Comparison of ENCODE assay signal across 8 mouse cellular contexts in genomic region chr2:18693871-18694610, GRCm38 (mm10). TPM values are rescaled to one million over a fixed set of nuclear protein-coding genes. Genes with fewer than 3 reads are reported as not detected.
DNase-seq lines count a peak whose midpoint lies in the region; ATAC-seq and TF ChIP-seq lines count a peak whose summit lies in the region.

Gene Spag6, plus strand, starts transcription at chr2:18694032.

- TF ChIP-seq POLR2A in cortical plate, adult 2 months (IDR thresholded peaks at IDR 0.05; ENCODE audit: extremely low read depth, insufficient read depth, low read length) = peak; percentile 84
- no peak; the same call in 1 of the 2 replicates for TF ChIP-seq POLR2A in spleen, adult 2 months (IDR thresholded peaks at IDR 0.05; ENCODE audit: low read depth, low read length)

- under 1% methylated on average over 60 of the region's 61 CpGs for WGBS in intestine, embryonic 16.5 days
- WGBS in limb, embryonic 13.5 days = under 1% methylated on average over 37 of the region's 61 CpGs
- WGBS in midbrain, embryonic 13.5 days = under 1% methylated on average over 45 of the region's 61 CpGs
- 1% methylated on average over 61 of the region's 61 CpGs for WGBS in spleen, adult 2 months

- no peak for TF ChIP-seq CTCF in cortical plate, adult 2 months (IDR thresholded peaks at IDR 0.05; ENCODE audit: extremely low read depth, insufficient read depth, low read length)
- no peak for TF ChIP-seq CTCF in spleen, adult 2 months (IDR thresholded peaks at IDR 0.05; ENCODE audit: extremely low read depth, insufficient read depth, insufficient read length, insufficient replicate concordance)

- H3K4me3 ChIP-seq in cortical plate, adult 2 months (ENCODE audit: insufficient read depth, low read length) = peak within 1 kb of the TSS; percentile 51
- H3K4me3 ChIP-seq in intestine, embryonic 16.5 days (ENCODE audit: low read length) = peak within 1 kb of the TSS; percentile 79
- peak within 1 kb of the TSS; percentile 66 for H3K4me3 ChIP-seq in limb, embryonic 13.5 days
- H3K4me3 ChIP-seq in midbrain, embryonic 13.5 days (replicated peaks) = peak within 1 kb of the TSS; percentile 57
- peak within 1 kb of the TSS; percentile 64 for H3K4me3 ChIP-seq in spleen, adult 2 months (ENCODE audit: extremely low read depth, insufficient read depth, insufficient read length)

- no peak for DNase-seq in frontal cortex, postnatal 25 days (ENCODE audit: low spot score in 2 of 2)
- DNase-seq in spleen, adult 2 months (ENCODE audit: low read depth in 1 of 2, low spot score in 2 of 2) = peak in 1 of 2 experiments; percentile 43

- H3K27ac ChIP-seq in cortical plate, adult 2 months (ENCODE audit: insufficient read depth, low read length) = peak within 1 kb of the TSS; percentile 96
- peak within 1 kb of the TSS; percentile 63 for H3K27ac ChIP-seq in intestine, embryonic 16.5 days (ENCODE audit: low read length)
- peak within 1 kb of the TSS; percentile 48; the same call in 1 of the 2 replicates for H3K27ac ChIP-seq in limb, embryonic 13.5 days
- H3K27ac ChIP-seq in midbrain, embryonic 13.5 days = peak within 1 kb of the TSS; percentile 69
- peak within 1 kb of the TSS; percentile 66 for H3K27ac ChIP-seq in spleen, adult 2 months (ENCODE audit: insufficient read depth, low read length)

- peak within 1 kb of the TSS; percentile 90 for H3K9ac ChIP-seq in intestine, embryonic 16.5 days (ENCODE audit: low read depth, low read length)
- H3K9ac ChIP-seq in limb, embryonic 13.5 days = peak within 1 kb of the TSS; percentile 86
- peak within 1 kb of the TSS; percentile 73 for H3K9ac ChIP-seq in midbrain, embryonic 13.5 days (replicated peaks)

- peak within 1 kb of the TSS; percentile 98 for H3K4me2 ChIP-seq in intestine, embryonic 16.5 days (ENCODE audit: low read depth, low read length)
- peak within 1 kb of the TSS; percentile 96 for H3K4me2 ChIP-seq in limb, embryonic 13.5 days (replicated peaks)
- H3K4me2 ChIP-seq in midbrain, embryonic 13.5 days (replicated peaks) = peak within 1 kb of the TSS; percentile 83

- peak; percentile 71 for ATAC-seq in frontal cortex, adult (ENCODE audit: low TSS enrichment)
- peak; percentile 48 for ATAC-seq in granulocyte monocyte progenitor cell, adult 5-6 weeks (replicated peaks; ENCODE audit: poor library complexity, severe bottlenecking)
- peak; percentile 88 for ATAC-seq in intestine, embryonic 16.5 days
- peak; percentile 76 for ATAC-seq in limb, embryonic 13.5 days (ENCODE audit: low FRiP score, low read depth)
- ATAC-seq in midbrain, embryonic 13.5 days = peak; percentile 78

- no peaks in the 10 kb centered on the region; the same call in 1 of the 2 replicates for H3K4me1 ChIP-seq in cortical plate, adult 2 months (ENCODE audit: control insufficient read depth, insufficient read depth, low read length)
- peaks cover 26% of the 10 kb centered on the region for H3K4me1 ChIP-seq in intestine, embryonic 16.5 days (ENCODE audit: control insufficient read depth, insufficient read depth, low read length)
- H3K4me1 ChIP-seq in limb, embryonic 13.5 days = peaks cover 24% of the 10 kb centered on the region
- peaks cover 38% of the 10 kb centered on the region for H3K4me1 ChIP-seq in midbrain, embryonic 13.5 days (replicated peaks)
- H3K4me1 ChIP-seq in spleen, adult 2 months (ENCODE audit: control insufficient read depth, insufficient read depth, insufficient read length) = peaks cover 18% of the 10 kb centered on the region

- no peaks in the 10 kb centered on the region for H3K36me3 ChIP-seq in intestine, embryonic 16.5 days (ENCODE audit: control insufficient read depth, insufficient read depth, low read length)
- H3K36me3 ChIP-seq in limb, embryonic 13.5 days = no peaks in the 10 kb centered on the region
- no peaks in the 10 kb centered on the region for H3K36me3 ChIP-seq in midbrain, embryonic 13.5 days
- no peaks in the 10 kb centered on the region for H3K36me3 ChIP-seq in spleen, adult 2 months (ENCODE audit: control insufficient read depth, insufficient read depth, low read length)

- peaks cover 54% of the 10 kb centered on the region for H3K27me3 ChIP-seq in intestine, embryonic 16.5 days (replicated peaks; ENCODE audit: control insufficient read depth, insufficient read depth, low read length)
- H3K27me3 ChIP-seq in limb, embryonic 13.5 days = peaks cover 73% of the 10 kb centered on the region
- peaks cover 79% of the 10 kb centered on the region for H3K27me3 ChIP-seq in midbrain, embryonic 13.5 days
- peaks cover 38% of the 10 kb centered on the region for H3K27me3 ChIP-seq in spleen, adult 2 months (ENCODE audit: control insufficient read depth, insufficient read depth, low read length)

- no peaks in the 10 kb centered on the region for H3K9me3 ChIP-seq in intestine, embryonic 16.5 days (ENCODE audit: control insufficient read depth, low read length)
- H3K9me3 ChIP-seq in limb, embryonic 13.5 days = no peaks in the 10 kb centered on the region
- no peaks in the 10 kb centered on the region for H3K9me3 ChIP-seq in midbrain, embryonic 13.5 days

RNA-seq across cellular contexts. Expression of gene Spag6, which starts in this region (rescaled TPM):
- 6.7 and 8.9 TPM in 2 replicates for polyA plus RNA-seq in cortical plate, adult 2 months (2012; rRNA removed)
- not detected in 2 replicates for total RNA-seq in granulocyte monocyte progenitor cell, adult 5-6 weeks (2014; fragmentation: Nextera tagmentation)
- total RNA-seq in granulocyte monocyte progenitor cell, adult 5-6 weeks (2017) = not detected in 2 replicates
- 0.07 TPM in 1 of 2 replicates, not detected in the other for polyA plus RNA-seq in intestine, embryonic 16.5 days (2015; fragmentation: Nextera tagmentation; extraction: Ambion mirVana)
- polyA plus RNA-seq in limb, embryonic 13.5 days (2015; fragmentation: Nextera tagmentation; extraction: Ambion mirVana) = 0.13 TPM in 1 of 2 replicates, not detected in the other
- 0.24 and 0.28 TPM in 2 replicates for polyA plus RNA-seq in midbrain, embryonic 13.5 days (2015; fragmentation: Nextera tagmentation; extraction: Ambion mirVana)
- 0.51 and 0.80 TPM in 2 replicates for polyA plus RNA-seq in spleen, adult 2 months (2012; rRNA removed)

Comparison
In these comparisons a context has a peak if more than half of its experiments do, and no peak if none do; other contexts are left out.
1. Peak in ATAC-seq in granulocyte monocyte progenitor cell, adult 5-6 weeks; RNA of the gene not detected or under 1 TPM.
2. Peak in ATAC-seq, H3K4me3 ChIP-seq, H3K27ac ChIP-seq, H3K9ac ChIP-seq and H3K4me2 ChIP-seq in intestine, embryonic 16.5 days; RNA of the gene not detected or under 1 TPM.
3. Peak in ATAC-seq, H3K4me3 ChIP-seq, H3K27ac ChIP-seq, H3K9ac ChIP-seq and H3K4me2 ChIP-seq in limb, embryonic 13.5 days; RNA of the gene not detected or under 1 TPM.
4. Peak in ATAC-seq, H3K4me3 ChIP-seq, H3K27ac ChIP-seq, H3K9ac ChIP-seq and H3K4me2 ChIP-seq in midbrain, embryonic 13.5 days; RNA of the gene not detected or under 1 TPM.